Mouse (Mus musculus): ENCODE measurements at regions not wholly inside any gene's neighbourhood (a gene's known extent, or its start where the extent isn't known, plus 50 kb on each side); places are given as distances from the start of the nearest gene placed in this dataset.

DNA sequence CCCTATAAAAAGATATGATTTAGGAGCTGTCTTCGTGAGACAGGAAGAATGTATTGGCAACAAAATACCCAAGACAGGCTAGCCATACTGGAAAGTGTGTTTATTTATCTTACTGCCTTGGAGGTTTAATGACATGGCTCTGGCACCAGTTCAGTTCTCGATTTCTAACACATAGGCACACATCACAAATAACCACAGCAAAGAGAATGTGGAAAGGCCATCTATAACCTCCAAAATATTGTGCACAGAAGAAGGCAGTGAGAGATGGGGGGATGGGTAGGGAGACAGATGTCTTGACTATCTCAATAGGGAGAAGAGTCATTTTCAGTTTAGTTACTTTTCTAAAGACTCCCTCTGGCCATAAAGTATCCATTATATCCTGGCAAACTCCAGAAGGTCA is 90.5 kb downstream of the Minar1 start:
- no peak for ATAC-seq (replicated peaks in 1 of 2; ENCODE audit: insufficient read depth in 1 of 2, low FRiP score in 2 of 2, low TSS enrichment in 1 of 2, low read depth in 1 of 2, poor library complexity in 2 of 2, severe bottlenecking in 2 of 2)

DNA sequence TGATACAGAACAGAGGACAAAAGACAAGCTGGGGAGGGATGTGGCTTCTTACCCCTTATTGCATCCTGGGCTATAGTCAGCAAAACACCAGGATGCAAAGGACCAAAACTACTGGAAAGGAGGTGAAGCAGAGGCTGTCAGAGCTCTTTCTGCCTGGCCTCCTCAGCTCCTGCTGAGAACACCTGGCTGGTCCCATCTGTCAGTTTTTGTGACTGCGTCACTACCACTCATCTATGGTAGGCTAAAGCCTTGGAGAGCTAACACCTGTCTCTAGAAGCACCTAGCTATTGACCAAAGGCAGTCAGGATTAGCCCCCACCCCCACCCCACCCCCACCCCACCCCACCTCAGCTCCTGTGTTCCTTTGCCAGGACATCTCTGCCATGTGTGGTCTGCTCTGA is 98.8 kb downstream of the Minar1 start:
- no peak for ATAC-seq (replicated peaks in 1 of 2; ENCODE audit: insufficient read depth in 1 of 2, low FRiP score in 2 of 2, low TSS enrichment in 1 of 2, low read depth in 1 of 2, poor library complexity in 2 of 2, severe bottlenecking in 2 of 2)

DNA sequence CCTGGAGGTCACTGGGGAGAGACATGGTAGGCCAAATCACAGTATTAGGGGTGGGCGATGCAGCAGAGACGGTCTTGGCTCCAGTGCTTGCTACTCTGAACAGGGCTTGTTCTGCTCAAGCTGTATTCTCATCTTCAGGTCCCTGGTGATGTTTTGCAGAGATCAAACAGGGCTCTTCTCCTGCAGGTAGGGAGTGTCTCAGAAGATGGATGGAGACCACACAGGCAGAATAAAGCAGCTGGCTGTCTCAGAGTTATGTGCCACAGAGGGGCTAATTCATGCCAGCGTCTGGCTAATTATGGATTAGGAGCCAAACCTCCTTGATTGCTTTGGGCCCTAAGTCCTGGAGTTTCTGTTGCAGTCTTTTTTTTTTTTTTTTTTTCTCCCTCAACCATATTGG is 99.2 kb downstream of the Minar1 start:
- ATAC-seq (replicated peaks in 1 of 2; ENCODE audit: insufficient read depth in 1 of 2, low FRiP score in 2 of 2, low TSS enrichment in 1 of 2, low read depth in 1 of 2, poor library complexity in 2 of 2, severe bottlenecking in 2 of 2), result no peak

DNA sequence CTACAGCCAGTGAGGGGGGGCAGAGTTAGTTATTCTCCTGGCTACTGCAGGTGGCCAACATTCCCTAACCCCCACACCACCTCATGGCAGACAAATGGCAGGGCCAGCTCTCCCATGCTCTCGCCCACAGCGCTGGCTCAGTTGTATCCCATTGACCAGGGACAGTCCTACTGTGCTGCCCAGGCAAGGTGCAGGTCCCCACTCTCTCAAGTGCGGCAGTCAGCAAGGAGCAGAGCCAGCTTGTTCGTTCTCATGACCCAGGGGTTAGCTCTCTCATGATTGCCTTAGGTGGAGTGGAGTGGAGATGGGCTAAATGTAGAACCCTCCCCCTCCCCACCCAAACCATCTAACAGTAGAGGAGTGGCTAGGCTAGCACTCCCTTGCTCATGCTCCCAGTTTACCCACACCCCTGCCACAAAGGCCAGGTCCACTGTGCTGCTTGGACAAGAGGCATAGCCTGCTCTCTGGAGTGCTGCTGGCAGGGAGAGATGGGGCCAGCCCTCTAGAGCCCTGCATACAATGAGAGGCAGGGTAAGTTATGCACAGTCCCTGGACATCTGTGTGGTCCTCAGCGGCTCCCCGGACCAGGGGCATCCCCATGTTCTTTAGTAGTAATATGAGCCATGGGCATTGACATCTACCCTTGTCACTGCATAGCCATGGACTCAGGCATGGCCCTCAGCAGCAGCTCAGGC is 114.4 kb downstream of the Minar1 start:
- ATAC-seq (replicated peaks in 1 of 2; ENCODE audit: insufficient read depth in 1 of 2, low FRiP score in 2 of 2, low TSS enrichment in 1 of 2, low read depth in 1 of 2, poor library complexity in 2 of 2, severe bottlenecking in 2 of 2), result no peak

DNA sequence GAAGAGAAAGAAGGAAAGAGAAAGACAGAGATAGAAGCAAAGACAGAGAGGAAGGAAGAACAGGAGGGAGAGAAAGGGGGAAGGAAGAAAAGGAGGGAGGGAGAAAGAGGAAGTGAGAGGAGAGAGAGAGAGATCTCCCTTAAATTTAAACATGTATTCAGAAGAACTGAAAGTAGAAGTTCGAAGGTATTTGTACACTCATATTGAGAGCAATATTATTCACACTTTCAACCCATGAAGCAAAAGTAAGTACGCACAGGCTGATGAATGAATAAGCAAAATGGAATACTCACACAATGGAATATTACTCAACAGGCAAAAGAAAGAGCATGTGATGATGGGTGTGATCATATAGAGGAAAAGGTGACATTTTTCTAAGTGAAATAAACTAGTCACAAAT is 120.8 kb downstream of the Minar1 start:
- ATAC-seq (replicated peaks in 1 of 2; ENCODE audit: insufficient read depth in 1 of 2, low FRiP score in 2 of 2, low TSS enrichment in 1 of 2, low read depth in 1 of 2, poor library complexity in 2 of 2, severe bottlenecking in 2 of 2), result no peak

DNA sequence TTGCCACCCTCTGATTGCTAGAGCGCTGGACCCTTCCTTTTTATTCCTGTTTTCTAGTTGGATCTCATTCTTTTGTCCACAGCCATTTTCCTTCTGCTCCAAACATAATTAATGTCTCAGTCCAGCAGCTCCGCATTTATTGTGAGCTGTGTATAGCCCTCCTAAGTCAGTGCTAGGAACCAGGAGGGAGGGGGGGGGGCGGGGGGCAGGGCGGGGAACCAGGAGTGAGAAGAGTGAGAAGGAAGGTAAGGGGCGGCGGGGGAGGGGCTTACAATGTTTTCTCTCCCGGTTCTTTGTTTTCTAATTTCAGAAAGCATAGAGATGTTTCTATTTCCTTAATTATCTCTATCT is 125.6 kb downstream of the Minar1 start:
- no peak for ATAC-seq (replicated peaks in 1 of 2; ENCODE audit: insufficient read depth in 1 of 2, low FRiP score in 2 of 2, low TSS enrichment in 1 of 2, low read depth in 1 of 2, poor library complexity in 2 of 2, severe bottlenecking in 2 of 2)

DNA sequence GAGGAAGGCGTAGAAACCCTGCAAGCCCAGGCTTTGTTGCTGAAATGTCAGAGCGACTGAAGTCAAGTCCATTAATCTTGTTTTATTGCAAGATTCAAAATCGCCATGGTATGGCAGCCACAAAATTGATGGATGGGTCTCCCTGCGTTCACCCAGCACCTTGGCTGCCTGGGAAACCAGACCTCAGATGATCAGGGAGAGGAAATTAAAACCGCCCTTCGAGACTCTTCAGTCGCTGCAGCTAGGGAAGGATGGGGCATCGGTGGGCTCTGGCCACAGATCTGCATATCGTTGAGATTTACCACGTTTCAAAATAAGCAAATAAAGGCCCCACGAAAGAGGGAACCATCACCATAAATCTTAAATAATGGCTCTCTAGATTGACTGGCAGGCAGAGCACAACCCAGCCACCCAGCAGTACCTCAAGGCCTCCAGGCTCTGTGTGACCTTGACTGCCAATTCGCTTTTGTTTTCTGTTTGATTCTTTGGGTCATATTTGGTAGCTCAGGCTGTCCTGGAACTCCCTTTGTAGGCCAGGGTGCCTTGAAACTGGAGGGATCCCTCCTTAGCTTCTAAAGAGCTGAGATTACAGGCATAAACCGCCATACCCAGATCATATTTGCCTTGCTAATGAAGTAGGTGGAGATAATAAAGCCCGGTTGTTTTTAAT is 126.1 kb downstream of the Minar1 start:
- no peak for ATAC-seq (replicated peaks in 1 of 2; ENCODE audit: insufficient read depth in 1 of 2, low FRiP score in 2 of 2, low TSS enrichment in 1 of 2, low read depth in 1 of 2, poor library complexity in 2 of 2, severe bottlenecking in 2 of 2)

DNA sequence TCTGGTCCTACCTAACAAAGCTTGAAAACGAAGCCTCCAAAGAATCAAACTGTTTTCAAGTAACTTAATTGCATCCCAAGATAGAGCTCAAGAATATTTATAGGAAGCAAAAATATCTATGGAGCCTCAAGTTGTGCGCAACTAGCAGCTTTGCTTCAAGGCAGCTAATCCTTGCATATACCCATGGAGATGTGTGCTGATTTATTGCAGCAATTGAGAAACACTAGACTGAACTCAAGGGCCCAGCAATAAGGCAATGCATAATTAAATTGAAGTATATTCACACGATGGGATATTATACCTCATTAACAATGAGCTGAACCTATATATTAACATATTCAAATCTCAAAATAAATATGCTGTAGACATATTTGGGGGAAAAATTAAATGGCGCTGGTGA is 135.3 kb downstream of the Minar1 start:
- no peak for ATAC-seq (replicated peaks in 1 of 2; ENCODE audit: insufficient read depth in 1 of 2, low FRiP score in 2 of 2, low TSS enrichment in 1 of 2, low read depth in 1 of 2, poor library complexity in 2 of 2, severe bottlenecking in 2 of 2)

DNA sequence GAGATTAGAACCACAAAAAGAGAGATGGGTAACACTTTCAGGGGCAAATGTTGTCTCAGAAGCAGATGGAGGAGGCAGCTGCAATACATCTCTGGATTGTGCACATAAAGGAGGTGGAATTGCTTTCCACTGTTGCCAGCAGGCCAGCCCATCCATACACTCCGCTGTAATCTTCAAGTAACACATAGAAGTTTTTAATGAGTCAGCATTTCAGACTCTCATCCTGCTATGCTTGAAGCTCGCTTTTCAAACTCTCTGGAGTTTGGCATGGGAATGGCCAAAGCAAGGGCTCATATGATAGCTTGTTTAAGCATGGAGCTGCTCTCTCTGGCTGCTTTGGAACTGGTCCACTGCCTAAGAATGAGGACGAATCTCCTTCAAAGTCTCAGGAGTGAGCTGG is 143.5 kb downstream of the Minar1 start:
- no peak for ATAC-seq (replicated peaks in 1 of 2; ENCODE audit: insufficient read depth in 1 of 2, low FRiP score in 2 of 2, low TSS enrichment in 1 of 2, low read depth in 1 of 2, poor library complexity in 2 of 2, severe bottlenecking in 2 of 2)

DNA sequence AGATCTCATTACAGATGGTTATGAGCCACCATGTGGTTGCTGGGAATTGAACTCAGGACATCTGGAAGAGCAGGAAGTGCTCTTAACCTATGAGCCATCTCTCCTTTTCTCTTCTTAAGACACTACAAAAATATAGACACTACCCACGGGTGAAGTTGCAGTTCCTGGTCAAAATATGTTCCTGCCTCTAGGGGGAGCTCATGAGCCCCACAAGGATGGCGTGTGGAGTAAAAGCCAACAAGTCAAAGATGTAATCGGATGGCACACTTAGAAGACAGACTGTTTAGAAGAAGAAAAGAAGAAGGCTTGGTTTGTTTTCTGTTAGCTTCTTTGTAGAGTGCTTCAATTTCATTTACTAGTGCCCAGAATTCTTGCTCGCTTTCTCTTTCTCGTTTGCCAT is 161.7 kb downstream of the Minar1 start:
- peak; percentile 73 to 77; a peak in 2 of 4 replicates for ATAC-seq (replicated peaks in 1 of 2; ENCODE audit: insufficient read depth in 1 of 2, low FRiP score in 2 of 2, low TSS enrichment in 1 of 2, low read depth in 1 of 2, poor library complexity in 2 of 2, severe bottlenecking in 2 of 2)

DNA sequence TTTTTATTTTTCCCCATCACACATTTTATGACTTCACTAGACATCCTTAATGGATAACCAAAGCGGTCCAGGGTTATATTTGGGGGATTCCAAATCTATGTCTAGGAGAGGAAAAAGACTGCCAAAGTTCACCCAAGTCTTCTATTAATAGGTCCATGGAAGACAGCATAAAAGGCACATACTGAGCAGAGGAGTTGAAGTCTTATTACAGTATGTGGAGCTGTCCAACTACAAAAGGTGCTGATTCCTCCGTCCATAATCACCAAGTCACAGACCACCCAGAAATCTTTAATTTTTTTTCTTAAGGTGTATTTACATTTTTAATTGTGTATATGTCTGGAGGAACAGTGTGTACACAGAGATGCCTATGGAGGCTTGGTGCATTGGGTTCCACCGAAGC is 166.3 kb downstream of the Minar1 start:
- no peak for ATAC-seq (replicated peaks in 1 of 2; ENCODE audit: insufficient read depth in 1 of 2, low FRiP score in 2 of 2, low TSS enrichment in 1 of 2, low read depth in 1 of 2, poor library complexity in 2 of 2, severe bottlenecking in 2 of 2)

DNA sequence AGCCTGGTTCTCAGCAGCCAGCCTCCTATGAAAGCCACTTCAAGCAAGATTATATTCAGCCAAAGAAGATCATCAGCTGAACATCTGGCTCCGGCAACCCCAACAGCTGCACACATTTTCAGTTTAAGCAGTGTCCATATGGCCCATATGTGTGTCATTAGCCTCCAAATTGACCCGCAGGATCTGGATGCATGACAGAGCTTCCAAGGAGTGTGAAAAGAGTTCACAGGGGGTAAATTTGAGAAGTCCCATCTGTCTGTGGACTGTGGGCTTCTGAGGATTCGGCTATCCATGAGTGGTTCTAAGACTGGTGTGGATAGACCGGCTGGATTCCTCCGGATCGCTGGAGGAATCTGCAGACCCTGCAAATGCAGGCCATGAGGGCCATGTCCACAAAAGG is 173.3 kb downstream of the Minar1 start:
- ATAC-seq (replicated peaks in 1 of 2; ENCODE audit: insufficient read depth in 1 of 2, low FRiP score in 2 of 2, low TSS enrichment in 1 of 2, low read depth in 1 of 2, poor library complexity in 2 of 2, severe bottlenecking in 2 of 2), result no peak
